Mouse (Mus musculus): ENCODE results near the gene Zfp839.

DNA sequence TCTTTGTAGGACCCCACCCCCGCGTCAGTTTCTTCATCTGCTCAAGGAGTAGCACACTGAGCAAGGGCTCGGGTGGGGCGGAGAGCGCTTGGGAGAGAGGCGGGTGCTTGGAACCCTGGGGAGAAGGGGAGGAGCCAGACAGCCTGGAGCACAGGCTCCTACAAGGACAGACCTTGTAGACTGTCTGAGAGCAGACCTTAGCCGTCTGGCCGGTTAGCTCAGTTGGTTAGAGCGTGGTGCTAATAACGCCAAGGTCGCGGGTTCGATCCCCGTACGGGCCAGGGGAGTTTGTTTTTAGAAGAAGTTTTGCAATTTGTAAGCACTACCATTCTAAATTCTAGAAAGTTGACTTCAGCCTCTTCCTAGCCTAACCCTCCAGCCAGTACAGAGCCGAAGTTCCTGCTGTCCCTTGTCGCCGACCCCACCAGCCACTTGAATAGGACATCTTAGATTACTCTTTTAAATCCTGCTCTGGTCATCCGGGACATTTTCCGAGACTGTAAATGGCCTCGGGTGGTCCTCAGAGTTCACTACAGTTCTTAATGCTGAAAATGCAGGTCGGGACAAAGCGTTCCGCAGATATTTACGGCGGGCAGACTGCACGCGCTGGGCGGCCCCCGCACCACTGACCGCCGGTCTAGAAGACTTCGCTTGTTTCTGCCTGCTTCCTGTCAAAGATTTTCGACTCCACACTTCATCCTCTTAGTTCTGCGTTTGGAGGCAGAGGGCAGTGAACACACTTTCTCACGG is 4.7 kb upstream of the Zfp839 start:
- TF ChIP-seq CHD2 (IDR thresholded peaks at IDR 0.05; ENCODE audit: low read depth, low read length): no peak
- TF ChIP-seq HCFC1 (IDR thresholded peaks at IDR 0.05; ENCODE audit: borderline replicate concordance, insufficient read depth, low read length): no peak; the same call in 1 of the 2 replicates
- TF ChIP-seq ZNF384 (IDR thresholded peaks at IDR 0.05; ENCODE audit: low read depth, low read length): no peak
- TF ChIP-seq ZC3H11A (IDR thresholded peaks at IDR 0.05; ENCODE audit: borderline replicate concordance, low read depth, low read length): no peak

Measured in ES-E14 (cell line).